Mouse (Mus musculus) embryonic facial prominence, embryonic 15.5 days (tissue): ENCODE data around the gene Ube2v1. TPM values are rescaled to one million over a fixed set of nuclear protein-coding genes. Genes with fewer than 3 reads are reported as not detected.
A peak's percentile ranks its signal among the peaks of the same experiment; 100 is the strongest.
"Not testable (repeated sequence)": the region's sequence is repeated elsewhere in the genome, so short reads cannot be mapped to it uniquely, and the experiment has no call there.

ENCODE experiments used
- ATAC-seq: fragments of 200-750 bp; cut with Nextera tagmentation; 2 replicates; pipeline ENCODE4 v1.8.0; 2017; ENCODE audit warnings: low read depth, moderate TSS enrichment; ENCODE audit not compliant: insufficient number of reproducible peaks, low FRiP score, low TSS enrichment
- H3K27ac ChIP-seq: fragments of 300-500 bp; sonication (generic); replicated peaks from 2 replicates; pipeline ENCODE4 v1.5.1; 2015; ENCODE audit warnings: mild to moderate bottlenecking, inconsistent platforms
- H3K27me3 ChIP-seq: fragments of 300-500 bp; sonication (generic); 2 replicates; pipeline ENCODE4 v1.6.1; 2015; ENCODE audit warnings: inconsistent platforms
- H3K36me3 ChIP-seq: fragments of 300-500 bp; sonication (generic); 2 replicates; pipeline ENCODE4 v1.6.1; 2015; ENCODE audit warnings: mild to moderate bottlenecking, inconsistent platforms
- H3K4me1 ChIP-seq: fragments of 300-500 bp; sonication (generic); 2 replicates; pipeline ENCODE4 v1.6.1; 2015; ENCODE audit warnings: inconsistent platforms
- H3K4me2 ChIP-seq: fragments of 300-500 bp; sonication (generic); replicated peaks from 2 replicates; pipeline ENCODE4 v1.6.1; 2015; ENCODE audit warnings: mild to moderate bottlenecking, inconsistent platforms
- H3K4me3 ChIP-seq: fragments of 300-500 bp; sonication (generic); replicated peaks from 2 replicates; pipeline ENCODE4 v1.5.1; 2015; ENCODE audit warnings: mild to moderate bottlenecking, inconsistent platforms
- H3K9ac ChIP-seq: fragments of 300-500 bp; sonication (generic); 2 replicates; pipeline ENCODE4 v1.6.1; 2015; ENCODE audit warnings: inconsistent platforms
- H3K9me3 ChIP-seq: fragments of 300-500 bp; sonication (generic); replicated peaks from 2 replicates; pipeline ENCODE4 v1.6.1; 2016; ENCODE audit warnings: inconsistent platforms
- WGBS: fragments of 180-500 bp; shearing (Covaris S2); methylation state at CpG from one replicate; pipeline ENCODE4 v1.1.7; 2015; 5-methylcytosine and 5-hydroxymethylcytosine counted together
- polyA plus RNA-seq: library from polyadenylated mRNA; unstranded; fragments of >200 nt; fragmentation: Nextera tagmentation; extraction: Ambion mirVana; gene quantifications from 2 replicates; pipeline ENCODE4 v1.2.1, GENCODE M21; 2015

Gene Ube2v1
- polyA plus RNA-seq, 1 experiment from 2014 or later = 294 TPM

GRCm38 (mm10) chr2:167617034-167617433, 14.9 kb downstream of the Ube2v1 start:
- no peak for ATAC-seq
- H3K9me3 ChIP-seq = no peaks in the 10 kb centered on the region
- H3K4me3 ChIP-seq = no peak overlapping the region
- H3K9ac ChIP-seq = no peak overlapping the region
- no peak overlapping the region for H3K27ac ChIP-seq
- H3K4me2 ChIP-seq = no peak overlapping the region
- peaks cover 7% of the 10 kb centered on the region; the same call in 1 of the 2 replicates for H3K4me1 ChIP-seq
- peaks cover 68% of the 10 kb centered on the region for H3K36me3 ChIP-seq
- no peaks in the 10 kb centered on the region for H3K27me3 ChIP-seq
- WGBS = 91% methylated on average over 3 of the region's 3 CpGs

- not testable (repeated sequence) for H3K27ac ChIP-seq, H3K4me1 ChIP-seq, ATAC-seq, H3K4me2 ChIP-seq, H3K27me3 ChIP-seq, H3K9me3 ChIP-seq, H3K4me3 ChIP-seq, H3K9ac ChIP-seq
- 91% methylated on average over 7 of the region's 7 CpGs for WGBS
- peaks cover 80% of the 10 kb centered on the region for H3K36me3 ChIP-seq
These were observed 18.6 kb downstream of the Ube2v1 start for GRCm38 (mm10) chr2:167613335-167613734.

- Histone ChIP-seq H3K27ac (no peak overlapping the region), H3K36me3 (peaks cover 73% of the 10 kb centered on the region), H3K4me2 (no peak overlapping the region), H3K27me3 (no peaks in the 10 kb centered on the region), H3K9me3 (no peaks in the 10 kb centered on the region), H3K4me3 (no peak overlapping the region), H3K9ac (no peak overlapping the region), H3K4me1 (no peaks in the 10 kb centered on the region)
- no peak for ATAC-seq
- WGBS = 87% methylated on average over 14 of the region's 14 CpGs
These were observed 19.8 kb downstream of the Ube2v1 start for GRCm38 (mm10) chr2:167612122-167612521.

- Histone ChIP-seq H3K27ac (no peak overlapping the region), H3K4me3 (no peak overlapping the region), H3K36me3 (peaks cover 68% of the 10 kb centered on the region), H3K4me2 (no peak overlapping the region), H3K27me3 (no peaks in the 10 kb centered on the region), H3K4me1 (no peaks in the 10 kb centered on the region), H3K9ac (no peak overlapping the region), H3K9me3 (no peaks in the 10 kb centered on the region)
- no peak for ATAC-seq
- WGBS = 86% methylated on average over 10 of the region's 10 CpGs
These were observed 20.6 kb downstream of the Ube2v1 start for GRCm38 (mm10) chr2:167611287-167611686.

- Histone ChIP-seq H3K27ac (no peak overlapping the region), H3K9ac (no peak overlapping the region), H3K36me3 (peaks cover 27% of the 10 kb centered on the region), H3K4me2 (no peak overlapping the region), H3K9me3 (no peaks in the 10 kb centered on the region), H3K27me3 (no peaks in the 10 kb centered on the region), H3K4me3 (no peak overlapping the region), H3K4me1 (peaks cover 9% of the 10 kb centered on the region)
- 70% methylated on average over 4 of the region's 4 CpGs for WGBS
- no peak for ATAC-seq
These were observed 25.2 kb downstream of the Ube2v1 start for GRCm38 (mm10) chr2:167606745-167607123.

GRCm38 (mm10) chr2:167605817-167606744, 25.8 kb downstream of the Ube2v1 start:
- no peak for ATAC-seq
- Histone ChIP-seq H3K27me3 (no peaks in the 10 kb centered on the region), H3K4me1 (peaks cover 10% of the 10 kb centered on the region), H3K9ac (no peak overlapping the region), H3K4me2 (no peak overlapping the region), H3K36me3 (peaks cover 27% of the 10 kb centered on the region), H3K4me3 (no peak overlapping the region), H3K9me3 (no peaks in the 10 kb centered on the region), H3K27ac (no peak overlapping the region)
- 70% methylated on average over 17 of the region's 17 CpGs for WGBS

- Histone ChIP-seq H3K4me2 (no peak overlapping the region), H3K4me3 (no peak overlapping the region), H3K4me1 (peaks cover 18% of the 10 kb centered on the region), H3K9ac (no peak overlapping the region), H3K27me3 (no peaks in the 10 kb centered on the region), H3K27ac (no peak overlapping the region), H3K9me3 (no peaks in the 10 kb centered on the region), H3K36me3 (peaks cover 21% of the 10 kb centered on the region)
- 28% methylated on average over 11 of the region's 11 CpGs for whole genome bisulfite sequencing
- 0 out of 2 replicates have a peak, but pooled peaks have one; percentile 40 for ATAC-seq
These were observed 26.6 kb downstream of the Ube2v1 start for GRCm38 (mm10) chr2:167605178-167605794.

- Histone ChIP-seq H3K27me3 (no peaks in the 10 kb centered on the region), H3K36me3 (peaks cover 8% of the 10 kb centered on the region), H3K27ac (no peak overlapping the region), H3K4me1 (peaks cover 41% of the 10 kb centered on the region), H3K4me2 (no peak overlapping the region), H3K4me3 (no peak overlapping the region), H3K9ac (no peak overlapping the region), H3K9me3 (no peaks in the 10 kb centered on the region)
- WGBS = 32% methylated on average over 5 of the region's 5 CpGs
- no peak for ATAC-seq
These were observed 28.9 kb downstream of the Ube2v1 start for GRCm38 (mm10) chr2:167602978-167603377.

GRCm38 (mm10) chr2:167602364-167602763, 29.5 kb downstream of the Ube2v1 start:
- no peak overlapping the region for H3K9ac ChIP-seq
- H3K4me3 ChIP-seq = no peak overlapping the region
- WGBS = 80% methylated on average over 2 of the region's 2 CpGs
- no peak overlapping the region for H3K4me2 ChIP-seq
- no peaks in the 10 kb centered on the region for H3K27me3 ChIP-seq
- H3K36me3 ChIP-seq = peaks cover 6% of the 10 kb centered on the region
- no peak for ATAC-seq
- H3K9me3 ChIP-seq = no peaks in the 10 kb centered on the region
- no peak overlapping the region for H3K27ac ChIP-seq
- H3K4me1 ChIP-seq = peaks cover 47% of the 10 kb centered on the region

GRCm38 (mm10) chr2:167600481-167600995, 31.4 kb downstream of the Ube2v1 start:
- no peaks in the 10 kb centered on the region for H3K27me3 ChIP-seq
- no peak overlapping the region for H3K4me2 ChIP-seq
- no peak overlapping the region for H3K4me3 ChIP-seq
- H3K27ac ChIP-seq = no peak overlapping the region; the same call in 1 of the 2 replicates
- H3K9ac ChIP-seq = peak overlapping the region; percentile 15; the same call in 1 of the 2 replicates
- no peaks in the 10 kb centered on the region for H3K36me3 ChIP-seq
- ATAC-seq = no peak
- H3K9me3 ChIP-seq = no peaks in the 10 kb centered on the region
- peaks cover 64% of the 10 kb centered on the region for H3K4me1 ChIP-seq
- WGBS = 66% methylated on average over 8 of the region's 8 CpGs

GRCm38 (mm10) chr2:167599917-167600316, 32.0 kb downstream of the Ube2v1 start:
- H3K9me3 ChIP-seq = no peaks in the 10 kb centered on the region
- no peak overlapping the region for H3K27ac ChIP-seq
- no peak overlapping the region for H3K4me2 ChIP-seq
- H3K4me1 ChIP-seq = peaks cover 65% of the 10 kb centered on the region
- H3K4me3 ChIP-seq = no peak overlapping the region
- no peaks in the 10 kb centered on the region for H3K36me3 ChIP-seq
- H3K27me3 ChIP-seq = no peaks in the 10 kb centered on the region
- H3K9ac ChIP-seq = no peak overlapping the region
- no peak for ATAC-seq
- WGBS = 58% methylated on average over 6 of the region's 6 CpGs
